Mouse (Mus musculus) stomach, embryonic 15.5 days (tissue): ENCODE measurements around the gene Vil1. TPM values are rescaled to one million over a fixed set of nuclear protein-coding genes. Genes with fewer than 3 reads are reported as not detected.
"Not testable (repeated sequence)": the region's sequence is repeated elsewhere in the genome, so short reads cannot be mapped to it uniquely, and the experiment has no call there.

Experiments
- ATAC-seq: fragments of 200-750 bp; cut with Nextera tagmentation; 2 replicates; pipeline ENCODE4 v1.8.0; 2017; ENCODE audit warnings: low read depth, moderate number of reproducible peaks, moderate TSS enrichment; ENCODE audit not compliant: insufficient read depth, low FRiP score
- H3K27ac ChIP-seq: fragments of 300-500 bp; sonication (generic); 2 replicates; pipeline ENCODE4 v1.5.1; 2015; ENCODE audit warnings: mild to moderate bottlenecking, inconsistent platforms
- H3K27me3 ChIP-seq: fragments of 300-500 bp; sonication (generic); replicated peaks from 2 replicates; pipeline ENCODE4 v1.6.1; 2015; ENCODE audit warnings: inconsistent platforms
- H3K36me3 ChIP-seq: fragments of 300-500 bp; sonication (generic); 2 replicates; pipeline ENCODE4 v1.6.1; 2015; ENCODE audit warnings: inconsistent platforms
- H3K4me1 ChIP-seq: fragments of 300-500 bp; sonication (generic); 2 replicates; pipeline ENCODE4 v1.6.1; 2015; ENCODE audit warnings: inconsistent platforms
- H3K4me2 ChIP-seq: fragments of 300-500 bp; sonication (generic); 2 replicates; pipeline ENCODE4 v1.6.1; 2015; ENCODE audit warnings: mild to moderate bottlenecking, inconsistent platforms
- H3K4me3 ChIP-seq: fragments of 300-500 bp; sonication (generic); replicated peaks from 2 replicates; pipeline ENCODE4 v1.5.1; 2015; ENCODE audit warnings: inconsistent platforms
- H3K9ac ChIP-seq: fragments of 300-500 bp; sonication (generic); 2 replicates; pipeline ENCODE4 v1.6.1; 2015; ENCODE audit warnings: inconsistent platforms
- H3K9me3 ChIP-seq: fragments of 300-500 bp; sonication (generic); 2 replicates; pipeline ENCODE4 v1.6.1; 2016; ENCODE audit warnings: inconsistent platforms
- WGBS: fragments of 180-500 bp; shearing (Covaris S2); methylation state at CpG from one replicate; pipeline ENCODE4 v1.1.7; 2015; 5-methylcytosine and 5-hydroxymethylcytosine counted together
- polyA plus RNA-seq: library from polyadenylated mRNA; unstranded; fragments of >200 nt; fragmentation: Nextera tagmentation; extraction: Ambion mirVana; gene quantifications from 2 replicates; pipeline ENCODE4 v1.2.1, GENCODE M21; 2015

Vil1 gene
- polyA plus RNA-seq, 1 experiment from 2014 or later = 32.2 TPM

DNA sequence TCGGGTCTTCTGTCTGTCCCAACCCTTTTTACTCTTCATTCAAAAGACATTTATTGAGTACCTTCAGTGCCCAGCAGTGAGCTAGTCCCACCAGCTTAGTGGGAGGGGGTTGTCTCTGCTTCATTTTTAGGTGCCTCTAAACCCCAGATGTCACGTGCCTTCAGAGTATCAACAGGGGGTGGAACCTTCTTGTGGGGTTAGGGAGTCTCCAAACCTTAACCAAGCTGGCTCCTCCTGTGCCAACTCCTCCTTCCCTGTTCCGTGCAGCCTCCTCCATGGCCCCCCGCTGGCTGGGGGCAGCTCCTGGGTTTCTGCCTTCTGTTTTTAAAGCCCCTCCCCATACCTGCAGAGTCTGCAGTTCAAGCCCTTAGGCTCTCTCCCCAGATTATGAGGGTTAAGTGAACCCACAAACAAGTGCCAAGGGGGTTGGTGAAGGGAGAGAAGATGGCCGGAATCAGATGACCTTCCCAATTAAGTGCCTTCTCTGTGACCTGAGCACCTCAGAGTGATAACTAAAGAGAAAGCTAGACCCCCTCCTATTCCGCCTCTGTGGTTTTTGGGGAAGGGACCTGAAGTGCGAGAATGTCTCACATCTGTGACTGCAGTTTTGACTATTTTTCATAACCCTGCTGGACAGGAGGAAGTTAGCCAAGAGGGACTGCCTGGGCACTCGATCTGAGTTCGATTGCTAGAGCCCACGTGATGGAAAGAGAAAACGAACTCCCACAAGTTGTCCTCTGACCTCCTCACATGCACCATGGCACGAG is 12.5 kb upstream of the Vil1 start:
- H3K36me3 ChIP-seq = peaks cover 19% of the 10 kb centered on the region
- H3K27me3 ChIP-seq, ATAC-seq, H3K9me3 ChIP-seq, H3K9ac ChIP-seq: not testable (repeated sequence)
- H3K4me2 ChIP-seq = peak overlapping the region; percentile 81
- peak overlapping the region; percentile 95 for H3K27ac ChIP-seq
- 8% methylated on average over 12 of the region's 12 CpGs for WGBS
- H3K4me1 ChIP-seq = peaks cover 25% of the 10 kb centered on the region
- H3K4me3 ChIP-seq = peak overlapping the region; percentile 43

- peak overlapping the region; percentile 43; the same call in 1 of the 2 replicates for H3K9ac ChIP-seq
- H3K36me3 ChIP-seq = peaks cover 19% of the 10 kb centered on the region
- H3K4me3 ChIP-seq = peak overlapping the region; percentile 43
- peak overlapping the region; percentile 95 for H3K27ac ChIP-seq
- WGBS = under 1% methylated on average over 41 of the region's 41 CpGs
- ATAC-seq = peak; percentile 91
- peak overlapping the region; percentile 81 for H3K4me2 ChIP-seq
- H3K9me3 ChIP-seq = no peaks in the 10 kb centered on the region
- no peaks in the 10 kb centered on the region for H3K27me3 ChIP-seq
- peaks cover 25% of the 10 kb centered on the region for H3K4me1 ChIP-seq
These were observed 11.8 kb upstream of the Vil1 start for GRCm38 (mm10) chr1:74397268-74397918.

DNA sequence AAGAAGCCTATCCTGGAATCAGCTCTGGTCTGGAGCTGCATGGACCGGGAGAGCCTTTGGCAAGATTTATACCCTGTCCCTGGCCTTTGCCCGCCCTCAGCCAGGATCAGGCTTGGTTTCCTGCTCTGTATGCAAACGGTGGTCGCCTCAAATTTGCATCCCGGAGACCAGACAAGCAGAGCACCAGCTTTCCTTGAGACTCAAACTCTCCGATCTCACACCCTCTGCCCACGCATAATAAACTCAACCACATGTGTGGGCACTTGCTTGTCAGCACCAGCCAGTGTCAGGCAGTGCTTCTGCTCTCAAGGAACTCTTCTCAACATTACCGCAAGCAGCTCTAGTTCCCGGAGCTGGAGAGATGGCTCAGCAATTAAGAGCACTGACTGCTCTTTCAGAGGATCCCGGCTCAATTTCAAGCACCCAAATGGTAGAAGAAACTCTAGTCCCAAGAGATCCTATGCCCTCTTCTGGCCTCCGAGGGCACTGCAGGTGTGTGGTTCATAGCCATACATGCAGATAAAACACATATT is 11.2 kb upstream of the Vil1 start:
- H3K27me3 ChIP-seq = no peaks in the 10 kb centered on the region
- H3K27ac ChIP-seq = peak overlapping the region; percentile 95
- H3K9ac ChIP-seq = peak overlapping the region; percentile 43; the same call in 1 of the 2 replicates
- no peaks in the 10 kb centered on the region for H3K9me3 ChIP-seq
- H3K4me2 ChIP-seq = peak overlapping the region; percentile 81
- H3K4me1 ChIP-seq = peaks cover 23% of the 10 kb centered on the region
- peaks cover 19% of the 10 kb centered on the region for H3K36me3 ChIP-seq
- ATAC-seq = peak; percentile 11; the same call in 1 of the 2 replicates
- H3K4me3 ChIP-seq = peak overlapping the region; percentile 43
- 5% methylated on average over 11 of the region's 11 CpGs for WGBS

- ATAC-seq = no peak
- 0 out of 2 replicates have a peak, but pooled peaks cover 5% of the 10 kb centered on the region for H3K4me1 ChIP-seq
- no peak overlapping the region for H3K4me3 ChIP-seq
- no peaks in the 10 kb centered on the region for H3K27me3 ChIP-seq
- no peak overlapping the region for H3K27ac ChIP-seq
- H3K4me2 ChIP-seq = no peak overlapping the region
- no peaks in the 10 kb centered on the region for H3K9me3 ChIP-seq
- no peak overlapping the region for H3K9ac ChIP-seq
- WGBS = 81% methylated on average over 3 of the region's 3 CpGs
- no peaks in the 10 kb centered on the region for H3K36me3 ChIP-seq
These were observed 8.6 kb upstream of the Vil1 start for GRCm38 (mm10) chr1:74400531-74400930.

GRCm38 (mm10) chr1:74401015-74401702 is 8.0 kb upstream of the Vil1 start:
- H3K4me1 ChIP-seq = 0 out of 2 replicates have a peak, but pooled peaks cover 5% of the 10 kb centered on the region
- H3K4me3 ChIP-seq = no peak overlapping the region
- no peaks in the 10 kb centered on the region for H3K9me3 ChIP-seq
- H3K4me2 ChIP-seq = no peak overlapping the region
- WGBS = 50% methylated on average over 16 of the region's 16 CpGs
- no peak overlapping the region for H3K9ac ChIP-seq
- no peaks in the 10 kb centered on the region for H3K27me3 ChIP-seq
- no peak overlapping the region for H3K27ac ChIP-seq
- ATAC-seq = no peak
- no peaks in the 10 kb centered on the region for H3K36me3 ChIP-seq

DNA sequence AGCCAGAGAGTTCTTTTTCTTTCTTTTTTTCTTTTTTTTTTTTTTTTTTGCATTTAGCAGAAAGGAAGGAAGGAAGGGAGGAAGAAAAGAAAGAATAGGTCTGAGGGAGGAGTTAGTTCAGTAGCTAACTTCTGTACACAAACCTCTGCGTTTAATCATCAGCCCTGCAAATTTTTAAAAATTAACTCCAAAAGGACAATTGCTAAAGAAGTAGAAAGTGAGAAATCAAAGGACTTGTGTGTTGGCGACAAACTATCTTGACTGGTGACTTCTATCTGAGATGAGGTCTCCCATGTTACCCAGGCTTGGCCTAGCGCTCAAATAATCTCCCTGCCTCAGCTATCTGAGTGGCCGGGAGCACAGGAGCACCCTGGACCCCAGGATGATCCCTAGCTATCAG is 5.0 kb upstream of the Vil1 start:
- ATAC-seq = no peak
- Histone ChIP-seq H3K4me3 (no peak overlapping the region), H3K36me3 (no peaks in the 10 kb centered on the region), H3K27me3 (no peaks in the 10 kb centered on the region), H3K4me1 (no peaks in the 10 kb centered on the region; the same call in 1 of the 2 replicates), H3K9ac (no peak overlapping the region), H3K4me2 (no peak overlapping the region), H3K27ac (no peak overlapping the region), H3K9me3 (no peaks in the 10 kb centered on the region)
- WGBS = 78% methylated on average over 4 of the region's 4 CpGs

DNA sequence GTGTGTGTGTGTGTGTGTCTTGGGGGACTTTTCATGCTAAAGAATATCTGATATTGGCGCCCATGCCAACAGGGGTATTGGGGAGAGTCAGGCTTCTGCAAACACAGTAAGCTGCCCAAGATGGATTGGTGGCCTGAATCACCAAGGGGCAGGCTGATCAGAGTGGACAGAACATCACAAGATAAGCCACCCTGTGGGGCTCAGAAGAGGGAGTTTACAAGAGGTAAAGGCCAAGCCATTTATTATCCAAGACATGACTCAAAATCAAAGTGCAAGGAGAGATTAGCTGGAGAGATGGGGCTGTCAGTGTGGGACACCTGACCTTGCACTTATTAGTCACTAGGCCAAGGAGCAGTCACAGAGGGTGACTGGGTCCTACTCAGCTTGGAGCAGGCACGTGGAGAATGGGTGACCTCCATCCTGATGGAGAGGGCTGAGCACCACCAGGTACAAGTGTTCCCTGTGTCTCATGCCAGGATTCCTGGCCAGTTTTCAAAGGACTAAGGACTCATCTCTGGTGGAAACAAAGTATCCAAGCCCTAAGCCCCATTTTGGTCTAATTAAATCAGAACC is 2.7 kb downstream of the Vil1 start:
- 32% methylated on average over 2 of the region's 2 CpGs for WGBS
- Histone ChIP-seq H3K27ac (no peak overlapping the region), H3K4me3 (no peak overlapping the region), H3K4me2 (no peak overlapping the region), H3K36me3 (no peaks in the 10 kb centered on the region), H3K9me3 (no peaks in the 10 kb centered on the region), H3K4me1 (no peaks in the 10 kb centered on the region; the same call in 1 of the 2 replicates), H3K27me3 (no peaks in the 10 kb centered on the region), H3K9ac (no peak overlapping the region)
- no peak for ATAC-seq

DNA sequence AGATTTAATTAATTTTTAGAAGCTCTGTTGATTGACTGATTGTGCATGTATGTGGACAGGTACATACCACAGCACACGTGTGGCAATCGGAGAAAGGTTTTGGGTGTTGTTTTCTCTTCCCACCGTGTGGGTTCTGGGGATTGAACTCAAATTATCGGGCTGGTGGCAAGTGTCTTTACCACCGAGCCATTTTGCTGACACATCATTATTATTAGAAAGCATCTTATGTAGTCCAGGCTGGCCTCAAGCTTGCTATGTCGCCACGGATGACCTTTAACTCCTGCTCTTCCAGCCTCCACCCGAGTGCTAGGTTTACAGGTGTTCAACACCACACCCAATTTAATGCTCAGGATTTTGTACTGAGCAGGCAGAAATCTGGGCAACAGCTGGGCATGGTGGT is 3.5 kb downstream of the Vil1 start:
- Histone ChIP-seq H3K36me3 (no peaks in the 10 kb centered on the region), H3K9ac (no peak overlapping the region), H3K27me3 (no peaks in the 10 kb centered on the region), H3K4me1 (no peaks in the 10 kb centered on the region; the same call in 1 of the 2 replicates), H3K27ac (no peak overlapping the region), H3K4me3 (no peak overlapping the region), H3K9me3 (no peaks in the 10 kb centered on the region), H3K4me2 (no peak overlapping the region)
- WGBS = 80% methylated on average over 8 of the region's 8 CpGs
- no peak for ATAC-seq

DNA sequence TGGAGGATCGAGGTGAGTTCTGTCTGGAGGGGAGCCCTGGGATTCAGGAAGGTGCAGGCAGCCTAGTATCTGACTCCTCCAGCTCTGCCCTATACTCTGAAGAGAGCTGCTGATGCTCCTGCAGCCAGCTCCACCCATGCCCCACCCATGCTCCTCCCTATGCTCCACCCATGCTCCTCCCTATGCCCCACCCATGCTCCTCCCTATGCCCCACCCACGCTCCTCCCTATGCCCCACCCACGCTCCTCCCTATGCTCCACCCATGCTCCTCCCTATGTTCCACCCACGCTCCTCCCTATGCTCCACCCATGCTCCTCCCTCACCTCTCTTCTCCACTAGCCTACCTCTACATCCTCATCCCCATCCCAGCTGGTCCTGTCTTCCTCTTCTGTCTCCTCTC is 6.0 kb downstream of the Vil1 start:
- H3K4me2 ChIP-seq = no peak overlapping the region

GRCm38 (mm10) chr1:74418747-74419439 is 9.7 kb downstream of the Vil1 start:
- WGBS = 71% methylated on average over 17 of the region's 17 CpGs
- Histone ChIP-seq H3K4me1 (no peaks in the 10 kb centered on the region), H3K27me3 (no peaks in the 10 kb centered on the region), H3K4me3 (no peak overlapping the region), H3K4me2 (no peak overlapping the region), H3K9me3 (no peaks in the 10 kb centered on the region), H3K27ac (no peak overlapping the region), H3K9ac (no peak overlapping the region), H3K36me3 (no peaks in the 10 kb centered on the region)
- ATAC-seq = 0 out of 2 replicates have a peak, but pooled peaks have one; percentile 27

More for the DNA sequence above, 6.0 kb downstream of the Vil1 start:
- Histone ChIP-seq H3K36me3 (no peaks in the 10 kb centered on the region), H3K4me3 (no peak overlapping the region), H3K4me1 (no peaks in the 10 kb centered on the region), H3K27ac (no peak overlapping the region), H3K27me3 (no peaks in the 10 kb centered on the region), H3K9ac (no peak overlapping the region), H3K9me3 (no peaks in the 10 kb centered on the region)
- WGBS = 45% methylated on average over 4 of the region's 4 CpGs
- ATAC-seq = peak; percentile 61; the same call in 1 of the 2 replicates

DNA sequence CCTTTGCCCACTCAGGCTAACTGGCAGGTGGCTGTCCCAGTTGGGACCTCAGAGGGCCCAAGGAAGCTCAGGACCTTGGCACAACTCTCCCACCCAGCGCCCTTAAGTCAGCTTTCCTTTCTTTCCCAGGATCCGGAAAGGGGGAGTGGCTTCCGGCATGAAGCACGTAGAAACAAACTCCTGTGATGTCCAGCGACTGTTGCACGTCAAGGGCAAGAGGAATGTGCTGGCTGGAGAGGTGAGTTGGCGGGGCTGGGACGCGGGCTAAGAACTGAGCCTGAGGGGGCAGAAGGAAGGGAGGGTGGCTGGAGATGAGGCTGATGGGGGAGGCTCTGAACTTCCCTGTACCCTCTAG is 10.2 kb downstream of the Vil1 start:
- Histone ChIP-seq H3K4me1 (no peaks in the 10 kb centered on the region), H3K9me3 (no peaks in the 10 kb centered on the region), H3K36me3 (no peaks in the 10 kb centered on the region), H3K27ac (no peak overlapping the region), H3K4me3 (no peak overlapping the region), H3K9ac (no peak overlapping the region), H3K27me3 (no peaks in the 10 kb centered on the region), H3K4me2 (no peak overlapping the region)
- WGBS = 55% methylated on average over 9 of the region's 9 CpGs
- no peak for ATAC-seq
